Mouse (Mus musculus) cortical plate, adult 2 months (tissue): Measurements from ENCODE around the gene Pigh.

ENCODE experiments used
- CTCF ChIP-seq: fragments of 200-500 bp; IDR thresholded peaks from 2 replicates; pipeline ENCODE4 v1.5.1; 2011; ENCODE audit warnings: mild to moderate bottlenecking, control low read depth, low read length; ENCODE audit not compliant: insufficient read depth; ENCODE audit errors: extremely low read depth
- POLR2A ChIP-seq: fragments of 200-500 bp; IDR thresholded peaks from 2 replicates; pipeline ENCODE4 v1.6.1; 2011; ENCODE audit warnings: mild to moderate bottlenecking, low read length, control low read depth; ENCODE audit not compliant: insufficient read depth; ENCODE audit errors: extremely low read depth

DNA sequence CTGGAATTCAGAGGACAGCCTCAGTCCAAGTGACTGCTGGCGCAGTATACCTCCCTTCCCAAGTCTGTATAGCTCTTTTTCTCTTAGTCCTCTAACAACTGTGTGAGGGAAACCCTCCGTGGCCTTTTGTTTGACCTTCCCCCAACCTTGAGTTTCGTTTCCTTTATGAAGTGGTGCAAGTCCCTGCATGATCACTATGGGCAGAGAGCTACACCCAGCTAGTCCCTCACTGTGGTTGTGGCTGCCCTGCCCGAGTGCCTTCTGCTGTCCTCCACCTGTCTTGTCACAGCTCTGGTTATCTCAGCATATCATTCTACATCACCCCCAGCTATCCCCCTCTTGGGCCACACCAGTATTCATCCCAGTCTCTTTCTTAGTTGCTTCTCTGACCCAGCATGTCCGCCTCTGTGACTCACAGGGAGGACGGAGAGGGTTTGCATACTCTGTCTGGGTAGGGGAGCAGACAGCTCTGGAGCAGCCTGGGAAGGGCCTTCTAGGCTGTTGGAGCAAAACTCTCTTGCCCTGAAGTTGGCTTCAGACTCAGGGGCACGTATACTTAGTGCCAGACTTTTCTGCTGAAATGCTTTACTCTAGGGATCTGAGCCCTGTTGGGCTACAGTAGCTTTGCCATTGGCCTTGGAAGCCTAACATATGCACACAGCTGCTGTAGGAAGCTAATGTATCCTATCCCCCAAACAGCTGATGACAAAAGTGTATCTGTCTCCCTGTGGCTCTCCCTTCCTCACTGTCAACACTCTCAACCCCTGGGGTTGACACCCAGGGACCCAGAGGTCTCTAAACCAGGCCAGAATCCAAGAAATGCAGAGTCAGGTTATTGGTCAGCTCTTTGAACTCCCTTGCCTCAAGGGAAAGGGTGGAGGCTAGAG, 28.4 kb downstream of the Pigh start:
- no peak for TF ChIP-seq POLR2A
- TF ChIP-seq CTCF, result no peak
